Mouse (Mus musculus) MEL (cell line): ENCODE results near the gene Cldn3. TPM values are rescaled to one million over a fixed set of nuclear protein-coding genes. Genes with fewer than 3 reads are reported as not detected.

ENCODE experiments used
- DNase-seq: peaks from one replicate; pipeline ENCODE4 v3.0.0; 2011; ENCODE audit warnings: low read depth, low spot score
- H3K27ac ChIP-seq: 2 replicates; pipeline ENCODE4 v1.5.1; 2012; ENCODE audit warnings: low read depth, mild to moderate bottlenecking, control low read depth, low read length, moderate library complexity; ENCODE audit not compliant: control insufficient read depth
- H3K27me3 ChIP-seq, 2 experiments: fragments of 150-350 bp in 1 of 2; sonication (generic) in 1 of 2; 2 replicates each; pipeline ENCODE4 v1.6.1; 2012; ENCODE audit warnings: low read length in 2 of 2, mild to moderate bottlenecking in 2 of 2, improper control_type of control experiment in 1 of 2, moderate library complexity in 1 of 2; ENCODE audit not compliant: insufficient read depth in 2 of 2, control insufficient read depth in 1 of 2
- H3K36me3 ChIP-seq, 2 experiments: 2 replicates each; pipeline ENCODE4 v1.6.1; 2012 to 2014; ENCODE audit warnings: low read length in 2 of 2, improper control_type of control experiment in 1 of 2, inconsistent platforms in 1 of 2, mild to moderate bottlenecking in 1 of 2; ENCODE audit not compliant: insufficient read depth in 2 of 2, control insufficient read depth in 1 of 2
- H3K4me1 ChIP-seq, 2 experiments: fragments of 150-350 bp in 1 of 2; sonication (generic) in 1 of 2; 2 replicates each; pipeline ENCODE4 v1.6.1; 2012; ENCODE audit warnings: low read length in 2 of 2, improper control_type of control experiment in 1 of 2, mild to moderate bottlenecking in 1 of 2; ENCODE audit not compliant: insufficient read depth in 2 of 2, control insufficient read depth in 1 of 2
- H3K4me3 ChIP-seq, 2 experiments: fragments of 150-350 bp in 1 of 2; sonication (generic) in 1 of 2; 2 replicates each; pipeline ENCODE4 v1.5.1; 2012; ENCODE audit warnings: low read depth in 2 of 2, low read length in 2 of 2, mild to moderate bottlenecking in 2 of 2, moderate library complexity in 2 of 2, control low read depth in 1 of 2, improper control_type of control experiment in 1 of 2; ENCODE audit not compliant: control insufficient read depth in 1 of 2, insufficient read depth in 1 of 2
- H3K79me2 ChIP-seq: 2 replicates; pipeline ENCODE4 v1.6.1; 2012; ENCODE audit warnings: mild to moderate bottlenecking, low read length, moderate library complexity; ENCODE audit not compliant: control insufficient read depth, poor library complexity, insufficient read depth
- H3K9ac ChIP-seq: 2 replicates; pipeline ENCODE4 v1.6.1; 2012; ENCODE audit warnings: low read depth, mild to moderate bottlenecking, control low read depth, low read length, moderate library complexity; ENCODE audit not compliant: control insufficient read depth, poor library complexity, severe bottlenecking
- H3K9me3 ChIP-seq: fragments of 150-350 bp; sonication (generic); replicated peaks from 2 replicates; pipeline ENCODE4 v1.6.1; 2012; ENCODE audit warnings: mild to moderate bottlenecking, low read length, improper control_type of control experiment, moderate library complexity; ENCODE audit not compliant: insufficient read depth
- BHLHE40 ChIP-seq: IDR thresholded peaks from 2 replicates; pipeline ENCODE4 v1.6.1; 2012; ENCODE audit warnings: low read depth, mild to moderate bottlenecking, inconsistent platforms, low read length, improper control_type of control experiment, borderline replicate concordance
- CHD1 ChIP-seq: IDR thresholded peaks from 2 replicates; pipeline ENCODE4 v1.6.1; 2012; ENCODE audit warnings: low read depth, mild to moderate bottlenecking, inconsistent platforms, low read length, improper control_type of control experiment
- CHD2 ChIP-seq: IDR thresholded peaks from 2 replicates; pipeline ENCODE4 v1.6.1; 2011; ENCODE audit warnings: low read length, improper control_type of control experiment
- CTCF ChIP-seq, 3 experiments: IDR thresholded peaks in 2 of 3; conservative IDR thresholded peaks in 1 of 3; 2 replicates each; pipeline ENCODE4 v1.5.1; 2011 to 2012; ENCODE audit warnings: low read length in 3 of 3, low read depth in 2 of 3, mild to moderate bottlenecking in 2 of 3, improper control_type of control experiment in 1 of 3, inconsistent platforms in 1 of 3, mixed read lengths in 1 of 3, moderate library complexity in 1 of 3; ENCODE audit not compliant: control insufficient read depth in 1 of 3, insufficient read depth in 1 of 3, poor library complexity in 1 of 3, severe bottlenecking in 1 of 3
- E2F4 ChIP-seq: IDR thresholded peaks from 2 replicates; pipeline ENCODE4 v1.6.1; 2011; ENCODE audit warnings: low read depth, low read length, improper control_type of control experiment, borderline replicate concordance
- ELF1 ChIP-seq: IDR thresholded peaks from 2 replicates; pipeline ENCODE4 v1.6.1; 2014; ENCODE audit warnings: low read depth, mild to moderate bottlenecking, inconsistent platforms, low read length, improper control_type of control experiment, moderate library complexity
- EP300 ChIP-seq, 2 experiments: IDR thresholded peaks; 2 replicates each; pipeline ENCODE4 v1.6.1; 2011; ENCODE audit warnings: improper control_type of control experiment in 2 of 2, low read length in 2 of 2, low read depth in 1 of 2, mild to moderate bottlenecking in 1 of 2
- ETS1 ChIP-seq: IDR thresholded peaks from 2 replicates; pipeline ENCODE4 v1.6.1; 2012; ENCODE audit warnings: low read depth, mild to moderate bottlenecking, inconsistent platforms, low read length, improper control_type of control experiment, moderate library complexity
- GABPA ChIP-seq: IDR thresholded peaks from 2 replicates; pipeline ENCODE4 v1.6.1; 2012; ENCODE audit warnings: low read depth, mild to moderate bottlenecking, inconsistent platforms, low read length, improper control_type of control experiment, moderate library complexity
- GATA1 ChIP-seq: IDR thresholded peaks from 2 replicates; pipeline ENCODE4 v1.6.1; 2011; ENCODE audit warnings: low read depth, low read length, improper control_type of control experiment
- HCFC1 ChIP-seq: IDR thresholded peaks from 2 replicates; pipeline ENCODE4 v1.6.1; 2012; ENCODE audit warnings: low read depth, mild to moderate bottlenecking, inconsistent platforms, low read length, improper control_type of control experiment, moderate library complexity
- JUND ChIP-seq: IDR thresholded peaks from 2 replicates; pipeline ENCODE4 v1.6.1; 2011; ENCODE audit warnings: low read depth, mild to moderate bottlenecking, improper control_type of control experiment, low read length
- KAT2A ChIP-seq: conservative IDR thresholded peaks from 2 replicates; pipeline ENCODE4 v1.6.1; 2012; ENCODE audit warnings: low read depth, low read length, improper control_type of control experiment, inconsistent platforms
- MAFK ChIP-seq: IDR thresholded peaks from 2 replicates; pipeline ENCODE4 v1.6.1; 2011; ENCODE audit warnings: low read depth, mild to moderate bottlenecking, low read length, improper control_type of control experiment, borderline replicate concordance
- MAX ChIP-seq: IDR thresholded peaks from 2 replicates; pipeline ENCODE4 v1.6.1; 2011; ENCODE audit warnings: low read length, improper control_type of control experiment
- MEF2A ChIP-seq: IDR thresholded peaks from 2 replicates; pipeline ENCODE4 v1.6.1; 2014; ENCODE audit warnings: low read depth, mild to moderate bottlenecking, inconsistent platforms, low read length, improper control_type of control experiment; ENCODE audit not compliant: poor library complexity, insufficient replicate concordance, severe bottlenecking; ENCODE audit errors: extremely low read depth
- MXI1 ChIP-seq: IDR thresholded peaks from 2 replicates; pipeline ENCODE4 v1.6.1; 2011; ENCODE audit warnings: mild to moderate bottlenecking, low read depth, low read length, improper control_type of control experiment
- MYB ChIP-seq: IDR thresholded peaks from 2 replicates; pipeline ENCODE4 v1.6.1; 2011; ENCODE audit warnings: mild to moderate bottlenecking, low read depth, low read length, improper control_type of control experiment
- MYC ChIP-seq: IDR thresholded peaks from 2 replicates; pipeline ENCODE4 v1.6.1; 2011; ENCODE audit warnings: low read depth, mild to moderate bottlenecking, low read length, improper control_type of control experiment, moderate library complexity
- NELFE ChIP-seq: IDR thresholded peaks from 2 replicates; pipeline ENCODE4 v1.6.1; 2011; ENCODE audit warnings: low read depth, low read length, improper control_type of control experiment
- NRF1 ChIP-seq: IDR thresholded peaks from 2 replicates; pipeline ENCODE4 v1.6.1; 2014; ENCODE audit warnings: low read depth, mild to moderate bottlenecking, inconsistent platforms, low read length, improper control_type of control experiment, moderate library complexity; ENCODE audit not compliant: poor library complexity, insufficient read depth, severe bottlenecking
- POLR2A ChIP-seq, 2 experiments: IDR thresholded peaks; 2 replicates each; pipeline ENCODE4 v1.6.1; 2011 to 2012; ENCODE audit warnings: low read length in 2 of 2, mild to moderate bottlenecking in 2 of 2, control low read depth in 1 of 2, improper control_type of control experiment in 1 of 2, low read depth in 1 of 2, moderate library complexity in 1 of 2; ENCODE audit not compliant: control insufficient read depth in 1 of 2, insufficient read depth in 1 of 2, poor library complexity in 1 of 2
- POLR2AphosphoS2 ChIP-seq: IDR thresholded peaks from 2 replicates; pipeline ENCODE4 v1.6.1; 2011; ENCODE audit warnings: low read length, improper control_type of control experiment
- POLR2AphosphoS5 ChIP-seq: IDR thresholded peaks from 2 replicates; pipeline ENCODE4 v1.6.1; 2012; ENCODE audit warnings: low read depth, borderline replicate concordance, mild to moderate bottlenecking, inconsistent platforms, low read length, moderate library complexity, mixed read lengths
- RAD21 ChIP-seq: IDR thresholded peaks from 2 replicates; pipeline ENCODE4 v1.6.1; 2011; ENCODE audit warnings: mild to moderate bottlenecking, low read depth, low read length, improper control_type of control experiment
- RCOR1 ChIP-seq: IDR thresholded peaks from 2 replicates; pipeline ENCODE4 v1.6.1; 2012; ENCODE audit warnings: low read depth, mild to moderate bottlenecking, inconsistent platforms, low read length, improper control_type of control experiment
- SIN3A ChIP-seq: IDR thresholded peaks from 2 replicates; pipeline ENCODE4 v1.6.1; 2012; ENCODE audit warnings: low read length, improper control_type of control experiment, inconsistent platforms
- SMC3 ChIP-seq: IDR thresholded peaks from 2 replicates; pipeline ENCODE4 v1.6.1; 2011; ENCODE audit warnings: low read depth, low read length, improper control_type of control experiment
- TAL1 ChIP-seq: IDR thresholded peaks from 2 replicates; pipeline ENCODE4 v1.6.1; 2012; ENCODE audit warnings: mild to moderate bottlenecking, inconsistent platforms, low read length, moderate library complexity, mixed read lengths
- TBP ChIP-seq: IDR thresholded peaks from 2 replicates; pipeline ENCODE4 v1.8.0; 2011; ENCODE audit warnings: low read depth, low read length, improper control_type of control experiment
- TCF12 ChIP-seq: IDR thresholded peaks from 2 replicates; pipeline ENCODE4 v1.6.1; 2014; ENCODE audit warnings: low read depth, mild to moderate bottlenecking, inconsistent platforms, low read length, improper control_type of control experiment, moderate library complexity
- USF1 ChIP-seq: IDR thresholded peaks from 2 replicates; pipeline ENCODE4 v1.6.1; 2014; ENCODE audit warnings: low read depth, mild to moderate bottlenecking, inconsistent platforms, low read length, improper control_type of control experiment, moderate library complexity
- USF2 ChIP-seq, 2 experiments: IDR thresholded peaks; 2 replicates each; pipeline ENCODE4 v1.6.1; 2011 to 2012; ENCODE audit warnings: improper control_type of control experiment in 2 of 2, low read length in 2 of 2, borderline replicate concordance in 1 of 2, inconsistent platforms in 1 of 2, low read depth in 1 of 2, mild to moderate bottlenecking in 1 of 2; ENCODE audit not compliant: insufficient read depth in 1 of 2
- ZC3H11A ChIP-seq: IDR thresholded peaks from 2 replicates; pipeline ENCODE4 v1.6.1; 2012; ENCODE audit warnings: low read depth, mild to moderate bottlenecking, inconsistent platforms, low read length, improper control_type of control experiment
- ZKSCAN1 ChIP-seq: IDR thresholded peaks from 2 replicates; pipeline ENCODE4 v1.6.1; 2012; ENCODE audit warnings: low read depth, mild to moderate bottlenecking, inconsistent platforms, low read length, improper control_type of control experiment, moderate library complexity
- ZNF384 ChIP-seq: IDR thresholded peaks from 2 replicates; pipeline ENCODE4 v1.6.1; 2012; ENCODE audit warnings: low read depth, mild to moderate bottlenecking, inconsistent platforms, low read length, improper control_type of control experiment
- polyA plus RNA-seq, 2 experiments: library from polyadenylated mRNA; stranded (reverse) in 1 of 2; unstranded in 1 of 2; fragments of >175 nt in 1 of 2; fragments of >200 nt in 1 of 2; gene quantifications; 2 replicates each; pipeline versions ENCODE4 v1.2.1 to v1.2.4; 2012; ENCODE audit warnings: low replicate concordance in 2 of 2, low read depth in 1 of 2; ENCODE audit not compliant: insufficient read length in 2 of 2, insufficient read depth in 1 of 2, missing spikeins in 1 of 2
- total RNA-seq: library from RNA; depleted of rRNA; stranded (reverse); fragments of 300-350 nt; gene quantifications from 2 replicates; pipeline ENCODE4 v1.2.3, GENCODE M21; 2012

Gene Cldn3
- total and polyA plus RNA-seq, 3 experiments = 1.1 TPM; not detected in 2

DNA sequence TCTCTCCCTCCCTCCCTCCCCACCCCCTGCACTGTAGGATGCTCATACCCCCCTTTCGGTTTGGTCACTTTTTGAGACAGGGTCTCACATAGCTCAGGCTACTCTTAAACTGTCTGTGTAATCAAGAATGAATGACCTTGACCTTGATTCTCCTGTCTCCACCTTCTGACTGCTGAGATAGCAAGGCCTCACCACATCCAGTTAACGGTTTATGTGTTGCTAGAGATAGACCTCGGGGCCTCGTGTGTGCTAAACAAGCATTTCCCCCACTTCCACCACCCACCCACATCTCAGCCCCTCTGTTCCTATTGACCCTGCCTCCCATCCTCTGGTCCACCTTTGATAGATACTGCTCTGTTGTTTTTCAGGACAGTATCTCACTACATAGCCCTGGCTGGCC, 8.2 kb upstream of the Cldn3 start:
- no peak overlapping the region for H3K4me3 ChIP-seq
- H3K27ac ChIP-seq = peak overlapping the region; percentile 18; the same call in 1 of the 2 replicates
- no peak for TF ChIP-seq JUND
- no peak for TF ChIP-seq ZKSCAN1
- no peak for TF ChIP-seq E2F4
- TF ChIP-seq MAX = 0 out of 2 replicates have a peak, but pooled peaks have one; percentile 19
- TF ChIP-seq MYB = peak; percentile 63
- no peak for TF ChIP-seq CHD2
- TF ChIP-seq MXI1 = no peak
- no peak for TF ChIP-seq ZNF384
- TF ChIP-seq SMC3 = no peak
- TF ChIP-seq GABPA = no peak
- TF ChIP-seq MYC = 0 out of 2 replicates have a peak, but pooled peaks have one; percentile 17
- TF ChIP-seq GATA1 = peak; percentile 46; the same call in 1 of the 2 replicates
- no peak for TF ChIP-seq NRF1
- no peak for TF ChIP-seq POLR2A (IDR thresholded peaks at IDR 0.05; ENCODE audit: control insufficient read depth in 1 of 2, insufficient read depth in 1 of 2, low read depth in 1 of 2, low read length in 2 of 2, poor library complexity in 1 of 2)
- TF ChIP-seq TCF12 = peak; percentile 34; the same call in 1 of the 2 replicates
- TF ChIP-seq BHLHE40 = no peak
- no peak for TF ChIP-seq POLR2AphosphoS5
- no peak for TF ChIP-seq MAFK
- no peak for TF ChIP-seq RAD21
- TF ChIP-seq TBP = no peak
- TF ChIP-seq POLR2AphosphoS2 = no peak
- TF ChIP-seq ZC3H11A = no peak
- TF ChIP-seq TAL1 = peak; percentile 27; the same call in 1 of the 2 replicates
- TF ChIP-seq ELF1 = no peak
- TF ChIP-seq KAT2A = no peak
- no peak for TF ChIP-seq USF1
- TF ChIP-seq MEF2A = no peak
- peak in 1 of 2 experiments; percentile 77; a peak in 2 of 4 replicates for TF ChIP-seq EP300 (IDR thresholded peaks at IDR 0.05; ENCODE audit: low read depth in 1 of 2, low read length in 2 of 2)
- TF ChIP-seq ETS1 = no peak
- TF ChIP-seq HCFC1 = no peak
- no peak for TF ChIP-seq CHD1
- TF ChIP-seq CTCF (IDR thresholded peaks at IDR 0.05 in 2 of 3, conservative IDR thresholded peaks at IDR 0.05 in 1 of 3; ENCODE audit: control insufficient read depth in 1 of 3, insufficient read depth in 1 of 3, low read depth in 2 of 3, low read length in 3 of 3, poor library complexity in 1 of 3, severe bottlenecking in 1 of 3) = no peak
- TF ChIP-seq RCOR1 = no peak
- no peak for TF ChIP-seq USF2 (IDR thresholded peaks at IDR 0.05; ENCODE audit: borderline replicate concordance in 1 of 2, insufficient read depth in 1 of 2, low read depth in 1 of 2, low read length in 2 of 2)
- TF ChIP-seq SIN3A = no peak
- TF ChIP-seq NELFE = no peak
- H3K4me1 ChIP-seq = peaks cover 13 to 43% of the 10 kb centered on the region in 2 experiments
- H3K36me3 ChIP-seq = peaks cover 0 to 30% of the 10 kb centered on the region in 2 experiments; a peak in 2 of 4 replicates
- 0 out of 2 replicates have a peak, but pooled peaks cover 2% of the 10 kb centered on the region for H3K79me2 ChIP-seq
- DNase-seq = peak; percentile 47
- no peaks in the 10 kb centered on the region for H3K9me3 ChIP-seq
- H3K27me3 ChIP-seq = no peaks in the 10 kb centered on the region
- no peak overlapping the region for H3K9ac ChIP-seq
